Mouse (Mus musculus): ENCODE results near the gene Klf5. TPM values are rescaled to one million over a fixed set of nuclear protein-coding genes. Genes with fewer than 3 reads are reported as not detected.

The Klf5 gene
- polyA plus RNA-seq, 1 experiment: not detected

DNA sequence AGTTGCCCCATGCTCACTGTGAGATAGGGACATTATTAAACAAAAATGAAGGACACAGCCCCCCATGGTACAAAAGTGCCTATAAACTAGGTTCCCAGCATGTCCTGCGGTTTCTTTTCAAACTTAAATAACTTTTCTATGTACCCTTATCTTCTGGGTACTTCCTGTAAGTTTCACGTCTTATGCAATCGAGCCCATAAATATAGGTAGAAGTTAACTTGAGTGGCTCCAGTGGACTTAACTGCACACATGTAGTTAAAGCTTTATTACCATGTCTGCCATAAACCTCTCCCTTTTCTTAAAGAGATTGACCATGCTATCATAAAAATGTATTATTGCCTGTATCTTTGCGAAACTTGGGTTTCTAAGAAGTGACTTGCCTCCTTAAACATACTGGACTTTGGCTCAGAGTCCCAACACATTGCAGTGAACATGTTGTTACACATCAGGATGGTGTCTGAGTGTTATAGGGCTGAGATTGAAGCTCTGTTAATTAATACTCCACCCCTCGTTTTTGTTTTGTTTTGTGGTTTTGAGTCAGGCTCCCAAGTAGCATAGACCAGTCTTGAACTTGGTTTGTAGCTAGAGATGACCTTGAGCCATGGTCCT lies 17.6 kb upstream of the Klf5 start:
- no peaks in the 10 kb centered on the region for H3K4me1 ChIP-seq (ENCODE audit: control insufficient read depth, insufficient read depth, low read length)
- H3K27ac ChIP-seq (ENCODE audit: insufficient read depth, low read depth, low read length): no peak overlapping the region
- no peak overlapping the region for H3K4me3 ChIP-seq (ENCODE audit: insufficient read depth, low read length)
- no peak for TF ChIP-seq CTCF (IDR thresholded peaks at IDR 0.05; ENCODE audit: low read depth, low read length)
- no peak for TF ChIP-seq POLR2A (IDR thresholded peaks at IDR 0.05; ENCODE audit: borderline replicate concordance, low read depth, low read length)

DNA sequence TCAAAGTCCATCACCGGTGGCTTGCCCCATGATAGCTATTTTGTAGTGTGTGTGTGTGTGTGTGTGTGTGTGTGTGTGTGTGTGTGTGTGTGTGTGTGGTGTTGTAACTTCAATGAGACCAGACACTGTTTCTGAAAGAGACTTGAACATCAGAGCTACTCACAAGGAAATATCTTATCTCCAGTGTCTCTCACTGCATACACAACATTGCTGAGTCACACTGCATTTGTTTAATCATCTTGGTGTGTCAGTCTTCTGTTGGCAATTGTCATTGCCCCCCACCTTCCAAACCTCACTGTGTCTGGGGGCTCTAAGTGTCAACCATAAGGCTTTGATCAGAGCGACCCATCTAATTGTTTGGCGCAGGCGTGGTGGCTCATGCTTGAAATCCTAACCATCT lies 13.0 kb upstream of the Klf5 start:
- TF ChIP-seq CTCF (IDR thresholded peaks at IDR 0.05; ENCODE audit: low read depth, low read length): no peak
- TF ChIP-seq POLR2A (IDR thresholded peaks at IDR 0.05; ENCODE audit: borderline replicate concordance, low read depth, low read length): no peak
- no peaks in the 10 kb centered on the region for H3K4me1 ChIP-seq (ENCODE audit: control insufficient read depth, insufficient read depth, low read length)
- no peak overlapping the region for H3K27ac ChIP-seq (ENCODE audit: insufficient read depth, low read depth, low read length)
- H3K4me3 ChIP-seq (ENCODE audit: insufficient read depth, low read length): no peak overlapping the region

DNA sequence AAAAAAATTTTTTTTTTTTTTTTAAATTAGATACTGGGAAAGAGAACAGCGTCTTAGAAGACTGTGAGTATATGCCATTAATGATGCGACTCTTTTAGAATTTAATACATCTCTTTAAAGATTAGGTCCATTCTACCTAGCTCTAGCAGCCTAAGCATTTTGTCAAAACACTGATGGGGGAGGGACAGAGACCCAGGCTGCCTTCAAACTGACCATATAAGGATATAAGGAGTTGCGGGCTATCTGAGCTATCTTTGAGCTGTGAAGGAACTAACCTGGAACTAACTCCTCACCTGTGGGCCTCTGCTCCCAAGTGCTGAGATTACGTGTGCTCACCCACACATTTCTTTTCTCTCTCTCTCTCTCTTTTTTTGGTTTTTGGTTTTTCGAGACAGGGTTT lies 6.3 kb upstream of the Klf5 start:
- Histone ChIP-seq H3K27ac (ENCODE audit: insufficient read depth, low read depth, low read length) (no peak overlapping the region), H3K4me1 (ENCODE audit: control insufficient read depth, insufficient read depth, low read length) (no peaks in the 10 kb centered on the region), H3K4me3 (ENCODE audit: insufficient read depth, low read length) (no peak overlapping the region)
- TF ChIP-seq CTCF (IDR thresholded peaks at IDR 0.05; ENCODE audit: low read depth, low read length) (no peak), POLR2A (IDR thresholded peaks at IDR 0.05; ENCODE audit: borderline replicate concordance, low read depth, low read length) (no peak)

DNA sequence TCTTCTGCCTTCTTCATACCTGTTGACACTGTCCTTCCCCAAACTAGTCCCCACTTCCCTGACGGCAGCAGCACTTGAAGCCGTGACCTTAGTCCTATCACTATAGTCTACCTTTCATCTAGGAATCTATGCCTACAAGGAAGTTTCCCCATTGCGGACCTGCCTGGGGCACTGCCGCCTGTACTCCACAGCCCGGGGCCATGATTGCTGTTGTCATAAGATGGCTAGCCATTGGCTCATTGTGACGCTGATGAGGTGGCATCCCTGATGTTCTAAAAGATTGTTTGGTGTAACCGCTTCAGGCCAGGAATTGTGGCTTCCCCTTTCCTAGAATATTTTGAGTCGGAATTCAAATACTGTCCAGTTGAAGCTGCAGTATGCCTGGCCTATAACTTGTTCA lies 4.1 kb upstream of the Klf5 start:
- H3K27ac ChIP-seq (ENCODE audit: insufficient read depth, low read depth, low read length): no peak overlapping the region
- no peak for TF ChIP-seq POLR2A (IDR thresholded peaks at IDR 0.05; ENCODE audit: borderline replicate concordance, low read depth, low read length)
- TF ChIP-seq CTCF (IDR thresholded peaks at IDR 0.05; ENCODE audit: low read depth, low read length): no peak
- no peaks in the 10 kb centered on the region for H3K4me1 ChIP-seq (ENCODE audit: control insufficient read depth, insufficient read depth, low read length)
- H3K4me3 ChIP-seq (ENCODE audit: insufficient read depth, low read length): no peak overlapping the region

DNA sequence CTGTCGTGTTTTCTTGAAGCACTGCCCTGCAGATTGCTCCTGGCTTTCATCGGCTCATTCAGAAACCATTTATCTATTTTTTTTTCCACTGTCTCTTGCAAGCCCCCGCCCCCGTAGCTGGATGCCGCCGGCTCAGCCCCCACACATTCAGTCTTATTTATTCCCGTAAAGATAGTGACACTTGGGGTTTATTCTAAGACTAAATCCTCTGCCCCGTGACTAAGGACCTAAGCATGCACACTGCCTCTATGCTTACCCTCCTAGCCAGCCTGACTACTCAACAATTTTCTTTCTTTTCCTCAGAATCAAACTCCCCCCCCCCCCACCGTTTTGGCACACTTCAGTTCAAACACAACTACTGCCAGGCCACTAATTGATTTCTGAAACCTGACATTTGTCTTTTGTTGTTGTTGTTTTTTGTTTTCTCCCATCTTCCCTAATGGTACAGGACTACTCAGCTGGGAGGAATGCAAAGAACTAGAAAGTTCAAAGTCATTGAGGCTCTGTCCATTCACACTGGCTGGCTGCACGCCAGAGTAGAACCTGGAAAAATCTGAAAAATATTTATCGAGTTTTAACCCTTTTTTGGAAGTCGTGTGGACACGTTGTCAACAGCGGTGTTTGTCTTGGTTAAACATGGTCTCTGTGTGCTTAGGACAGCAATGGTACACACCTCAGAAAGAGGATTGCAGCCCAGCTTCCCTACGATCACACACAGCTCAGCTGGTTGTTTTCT lies 2.7 kb upstream of the Klf5 start:
- no peak overlapping the region for H3K27ac ChIP-seq (ENCODE audit: insufficient read depth, low read depth, low read length)
- no peak overlapping the region for H3K4me3 ChIP-seq (ENCODE audit: insufficient read depth, low read length)
- no peaks in the 10 kb centered on the region for H3K4me1 ChIP-seq (ENCODE audit: control insufficient read depth, insufficient read depth, low read length)
- TF ChIP-seq POLR2A (IDR thresholded peaks at IDR 0.05; ENCODE audit: borderline replicate concordance, low read depth, low read length): no peak
- TF ChIP-seq CTCF (IDR thresholded peaks at IDR 0.05; ENCODE audit: low read depth, low read length): no peak

DNA sequence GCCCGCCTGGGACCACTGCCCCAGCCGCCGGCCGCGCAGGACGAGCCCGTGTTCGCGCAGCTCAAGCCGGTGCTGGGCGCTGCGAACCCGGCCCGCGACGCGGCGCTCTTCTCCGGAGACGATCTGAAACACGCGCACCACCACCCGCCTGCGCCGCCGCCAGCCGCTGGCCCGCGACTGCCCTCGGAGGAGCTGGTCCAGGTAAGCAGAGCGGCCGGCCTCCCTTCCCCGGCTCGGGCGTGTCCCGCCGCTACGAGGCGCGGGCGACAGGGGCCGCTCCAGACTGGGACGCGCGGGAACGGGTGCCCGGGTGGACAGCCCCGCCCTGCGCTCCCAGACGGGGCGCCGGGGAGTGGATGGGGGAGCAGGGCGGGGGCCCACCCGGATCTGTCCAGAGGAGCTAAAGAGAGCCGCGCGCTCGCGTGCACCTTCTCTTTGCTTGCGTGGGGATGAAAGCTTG lies 561 bp downstream of the Klf5 start:
- H3K4me1 ChIP-seq (ENCODE audit: control insufficient read depth, insufficient read depth, low read length): no peaks in the 10 kb centered on the region
- H3K4me3 ChIP-seq (ENCODE audit: insufficient read depth, low read length): peak overlapping the region; percentile 54
- TF ChIP-seq POLR2A (IDR thresholded peaks at IDR 0.05; ENCODE audit: borderline replicate concordance, low read depth, low read length) (no peak), CTCF (IDR thresholded peaks at IDR 0.05; ENCODE audit: low read depth, low read length) (no peak)
- H3K27ac ChIP-seq (ENCODE audit: insufficient read depth, low read depth, low read length): no peak overlapping the region

DNA sequence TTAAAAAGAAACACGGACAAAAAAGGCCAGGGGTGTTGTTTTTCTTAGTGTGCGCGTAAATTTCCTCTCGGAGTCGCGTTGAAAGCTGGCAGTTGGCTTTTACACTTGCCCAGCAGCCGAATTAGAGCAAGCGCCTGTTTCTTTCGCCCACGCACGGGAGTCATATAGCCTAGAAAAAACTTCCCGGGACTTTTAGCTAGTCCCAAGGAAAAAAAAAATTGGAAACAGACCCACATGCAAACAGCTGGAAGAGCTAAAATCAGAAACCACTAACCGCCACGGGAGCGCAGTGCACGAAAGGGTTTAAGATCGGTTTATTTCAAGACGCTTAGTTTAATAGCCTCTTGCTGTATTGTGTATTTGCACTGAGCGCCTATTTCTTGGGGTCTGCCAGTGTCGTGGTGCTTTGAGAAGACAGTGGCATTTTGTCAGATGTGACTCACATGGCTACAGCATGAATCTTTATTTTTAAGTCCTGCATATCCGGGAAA lies 1.3 kb downstream of the Klf5 start:
- TF ChIP-seq CTCF (IDR thresholded peaks at IDR 0.05; ENCODE audit: low read depth, low read length) (no peak), POLR2A (IDR thresholded peaks at IDR 0.05; ENCODE audit: borderline replicate concordance, low read depth, low read length) (no peak)
- H3K4me1 ChIP-seq (ENCODE audit: control insufficient read depth, insufficient read depth, low read length): no peaks in the 10 kb centered on the region
- peak overlapping the region; percentile 54 for H3K4me3 ChIP-seq (ENCODE audit: insufficient read depth, low read length)
- no peak overlapping the region for H3K27ac ChIP-seq (ENCODE audit: insufficient read depth, low read depth, low read length)

DNA sequence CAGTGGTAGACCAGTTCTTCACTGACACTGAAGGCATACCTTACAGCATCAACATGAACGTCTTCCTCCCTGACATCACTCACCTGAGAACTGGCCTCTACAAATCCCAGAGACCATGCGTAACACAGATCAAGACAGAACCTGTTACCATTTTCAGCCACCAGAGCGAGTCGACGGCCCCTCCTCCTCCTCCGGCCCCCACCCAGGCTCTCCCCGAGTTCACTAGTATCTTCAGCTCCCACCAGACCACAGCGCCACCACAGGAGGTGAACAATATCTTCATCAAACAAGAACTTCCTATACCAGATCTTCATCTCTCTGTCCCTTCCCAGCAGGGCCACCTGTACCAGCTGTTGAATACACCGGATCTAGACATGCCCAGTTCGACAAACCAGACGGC lies 3.0 kb downstream of the Klf5 start:
- no peak for TF ChIP-seq CTCF (IDR thresholded peaks at IDR 0.05; ENCODE audit: low read depth, low read length)
- no peak for TF ChIP-seq POLR2A (IDR thresholded peaks at IDR 0.05; ENCODE audit: borderline replicate concordance, low read depth, low read length)
- H3K4me1 ChIP-seq (ENCODE audit: control insufficient read depth, insufficient read depth, low read length): no peaks in the 10 kb centered on the region
- no peak overlapping the region for H3K27ac ChIP-seq (ENCODE audit: insufficient read depth, low read depth, low read length)
- H3K4me3 ChIP-seq (ENCODE audit: insufficient read depth, low read length): no peak overlapping the region

DNA sequence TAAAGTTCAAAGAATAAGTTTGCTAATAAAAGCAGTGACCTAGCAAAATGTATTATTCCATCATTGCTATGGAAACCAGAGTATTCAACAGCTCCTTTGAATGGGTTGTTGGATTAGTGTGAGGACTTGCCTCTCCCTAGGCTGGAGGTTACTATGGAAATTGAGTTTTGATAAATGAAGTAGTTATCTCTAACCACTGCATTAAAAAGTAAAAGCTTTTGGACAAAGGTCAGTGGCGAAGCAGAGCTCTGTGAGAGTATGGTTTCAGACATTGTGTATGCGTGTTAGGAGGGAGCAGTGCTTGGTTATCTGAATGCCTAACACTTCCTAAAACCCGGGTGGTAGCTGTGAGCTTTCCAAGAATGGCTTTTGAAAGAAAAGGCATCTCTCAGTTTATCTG lies 5.9 kb downstream of the Klf5 start:
- Histone ChIP-seq H3K4me1 (ENCODE audit: control insufficient read depth, insufficient read depth, low read length) (no peaks in the 10 kb centered on the region), H3K4me3 (ENCODE audit: insufficient read depth, low read length) (no peak overlapping the region), H3K27ac (ENCODE audit: insufficient read depth, low read depth, low read length) (no peak overlapping the region)
- no peak for TF ChIP-seq POLR2A (IDR thresholded peaks at IDR 0.05; ENCODE audit: borderline replicate concordance, low read depth, low read length)
- TF ChIP-seq CTCF (IDR thresholded peaks at IDR 0.05; ENCODE audit: low read depth, low read length): no peak
